Mouse (Mus musculus) small intestine, adult 2 months (tissue): ENCODE data around the gene 6030468B19Rik.

Source experiments
- CTCF ChIP-seq: fragments of 200-500 bp; IDR thresholded peaks from 2 replicates; pipeline ENCODE4 v1.5.1; 2012; ENCODE audit warnings: low read depth, mild to moderate bottlenecking, control low read depth, inconsistent platforms, low read length, moderate library complexity, mixed read lengths; ENCODE audit not compliant: insufficient replicate concordance, insufficient read length; ENCODE audit errors: extremely low read depth
- POLR2A ChIP-seq: fragments of 200-500 bp; IDR thresholded peaks from 2 replicates; pipeline ENCODE4 v1.6.1; 2012; ENCODE audit warnings: low read depth, mild to moderate bottlenecking, control low read depth, inconsistent platforms, low read length, moderate library complexity

DNA sequence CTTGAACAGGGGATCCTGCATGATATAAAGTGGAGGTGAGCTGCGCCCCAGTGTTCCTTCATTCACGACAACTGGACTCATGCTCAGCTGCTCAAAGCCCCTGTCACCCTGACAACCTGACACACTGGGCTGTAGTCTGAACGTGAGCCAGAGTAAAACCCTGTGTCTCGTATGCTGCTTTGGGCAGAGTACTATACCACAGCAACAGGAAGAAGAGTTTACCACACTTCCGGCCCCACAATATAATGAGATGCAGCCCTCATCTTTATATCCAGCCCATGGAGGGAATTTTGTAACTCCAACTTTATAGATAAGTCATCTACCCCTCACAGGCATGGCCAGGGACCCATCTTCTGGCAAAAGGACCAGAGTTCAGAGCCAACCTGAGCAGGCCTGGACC is 20.3 kb upstream of the 6030468B19Rik start:
- no peak for TF ChIP-seq POLR2A
- no peak for TF ChIP-seq CTCF
